Mouse (Mus musculus) stomach, embryonic 15.5 days (tissue): ENCODE results near the gene Cttnbp2. TPM values are rescaled to one million over a fixed set of nuclear protein-coding genes. Genes with fewer than 3 reads are reported as not detected.

Experiments
- ATAC-seq: fragments of 200-750 bp; cut with Nextera tagmentation; 2 replicates; pipeline ENCODE4 v1.8.0; 2017; ENCODE audit warnings: low read depth, moderate number of reproducible peaks, moderate TSS enrichment; ENCODE audit not compliant: insufficient read depth, low FRiP score
- H3K27ac ChIP-seq: fragments of 300-500 bp; sonication (generic); 2 replicates; pipeline ENCODE4 v1.5.1; 2015; ENCODE audit warnings: mild to moderate bottlenecking, inconsistent platforms
- H3K27me3 ChIP-seq: fragments of 300-500 bp; sonication (generic); replicated peaks from 2 replicates; pipeline ENCODE4 v1.6.1; 2015; ENCODE audit warnings: inconsistent platforms
- H3K36me3 ChIP-seq: fragments of 300-500 bp; sonication (generic); 2 replicates; pipeline ENCODE4 v1.6.1; 2015; ENCODE audit warnings: inconsistent platforms
- H3K4me1 ChIP-seq: fragments of 300-500 bp; sonication (generic); 2 replicates; pipeline ENCODE4 v1.6.1; 2015; ENCODE audit warnings: inconsistent platforms
- H3K4me2 ChIP-seq: fragments of 300-500 bp; sonication (generic); 2 replicates; pipeline ENCODE4 v1.6.1; 2015; ENCODE audit warnings: mild to moderate bottlenecking, inconsistent platforms
- H3K4me3 ChIP-seq: fragments of 300-500 bp; sonication (generic); replicated peaks from 2 replicates; pipeline ENCODE4 v1.5.1; 2015; ENCODE audit warnings: inconsistent platforms
- H3K9ac ChIP-seq: fragments of 300-500 bp; sonication (generic); 2 replicates; pipeline ENCODE4 v1.6.1; 2015; ENCODE audit warnings: inconsistent platforms
- H3K9me3 ChIP-seq: fragments of 300-500 bp; sonication (generic); 2 replicates; pipeline ENCODE4 v1.6.1; 2016; ENCODE audit warnings: inconsistent platforms
- whole genome bisulfite sequencing: fragments of 180-500 bp; shearing (Covaris S2); methylation state at CpG from one replicate; pipeline ENCODE4 v1.1.7; 2015; 5-methylcytosine and 5-hydroxymethylcytosine counted together
- microRNA-seq: library from miRNA; unstranded; fragments of <30 nt; microRNA quantifications from one replicate; pipeline ENCODE4, GENCODE M21; 2016
- polyA plus RNA-seq: library from polyadenylated mRNA; unstranded; fragments of >200 nt; fragmentation: Nextera tagmentation; extraction: Ambion mirVana; gene quantifications from 2 replicates; pipeline ENCODE4 v1.2.1, GENCODE M21; 2015

Gene Cttnbp2
- polyA plus RNA-seq, 1 experiment from 2014 or later: 14.5 TPM

- H3K27me3 ChIP-seq: no peaks in the 10 kb centered on the region
- H3K36me3 ChIP-seq: no peaks in the 10 kb centered on the region
- no peaks in the 10 kb centered on the region for H3K4me1 ChIP-seq
- no peak overlapping the region for H3K4me3 ChIP-seq
- no peak overlapping the region for H3K27ac ChIP-seq
- no peak overlapping the region for H3K9ac ChIP-seq
- no peak for ATAC-seq
- no peaks in the 10 kb centered on the region for H3K9me3 ChIP-seq
- 82% methylated on average over 2 of the region's 2 CpGs for WGBS
- H3K4me2 ChIP-seq: no peak overlapping the region
Measured at GRCm38 (mm10) chr6:18344272-18344671, 170.4 kb downstream of the Cttnbp2 start.

DNA sequence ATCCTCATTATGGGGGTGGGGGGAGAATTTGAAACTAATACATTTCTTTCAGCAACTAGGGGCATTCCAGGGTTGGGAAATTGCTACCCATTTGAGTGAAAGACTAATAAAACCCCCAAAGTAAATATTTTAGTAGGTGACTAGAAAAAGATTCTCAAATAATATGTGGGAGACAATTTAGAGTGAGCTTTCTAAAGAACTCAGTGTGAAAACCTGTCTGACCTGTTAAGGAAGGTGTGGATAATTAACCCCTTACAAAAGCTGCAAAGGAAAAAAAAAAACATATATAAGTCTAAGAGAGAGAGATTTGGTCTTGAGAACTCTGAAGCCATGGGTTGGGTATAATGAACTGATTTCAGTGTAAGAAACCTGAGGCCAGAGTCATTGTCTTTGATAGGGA, 176.3 kb downstream of the Cttnbp2 start:
- 0 out of 2 replicates have a peak, but pooled peaks have one; percentile 27 for ATAC-seq
- Histone ChIP-seq H3K4me3 (no peak overlapping the region), H3K27me3 (no peaks in the 10 kb centered on the region), H3K27ac (no peak overlapping the region), H3K4me1 (no peaks in the 10 kb centered on the region), H3K9me3 (no peaks in the 10 kb centered on the region), H3K36me3 (no peaks in the 10 kb centered on the region), H3K9ac (no peak overlapping the region), H3K4me2 (no peak overlapping the region)

- no peaks in the 10 kb centered on the region for H3K36me3 ChIP-seq
- no peaks in the 10 kb centered on the region for H3K4me1 ChIP-seq
- no peaks in the 10 kb centered on the region for H3K9me3 ChIP-seq
- WGBS: 72% methylated on average over 3 of the region's 3 CpGs
- ATAC-seq: no peak
- H3K27me3 ChIP-seq: no peaks in the 10 kb centered on the region
- H3K27ac ChIP-seq: no peak overlapping the region
- H3K4me3 ChIP-seq: no peak overlapping the region
- H3K9ac ChIP-seq: no peak overlapping the region
- no peak overlapping the region for H3K4me2 ChIP-seq
Measured at GRCm38 (mm10) chr6:18335393-18335792, 179.2 kb downstream of the Cttnbp2 start.

- 90% methylated on average over 1 of the region's 1 CpGs for WGBS
- Histone ChIP-seq H3K27me3 (no peaks in the 10 kb centered on the region), H3K36me3 (no peaks in the 10 kb centered on the region), H3K4me2 (no peak overlapping the region), H3K9ac (no peak overlapping the region), H3K4me1 (no peaks in the 10 kb centered on the region), H3K27ac (no peak overlapping the region), H3K9me3 (no peaks in the 10 kb centered on the region), H3K4me3 (no peak overlapping the region)
- ATAC-seq: no peak
Measured at GRCm38 (mm10) chr6:18322950-18323349, 191.7 kb downstream of the Cttnbp2 start.

Small RNA genes lying within 50 kb of the gene (microRNA-seq; reads per million reads assigned to microRNA genes)
- gene Gm26233: not detected
